Mouse (Mus musculus) left cerebral cortex, adult 2 months (tissue): ENCODE data around the gene Rasgrp2. TPM values are rescaled to one million over a fixed set of nuclear protein-coding genes. Genes with fewer than 3 reads are reported as not detected.

Source experiments
- DNase-seq, 2 experiments: peaks; one replicate each; pipeline ENCODE4 v3.0.0; 2021 to 2022; ENCODE audit warnings: low spot score in 2 of 2, mixed read lengths in 1 of 2; ENCODE audit errors: extremely low spot score in 1 of 2
- H3K27ac ChIP-seq: fragments of 200-600 bp; 2 replicates; pipeline ENCODE4 v1.8.1; 2022
- H3K4me3 ChIP-seq: fragments of 200-600 bp; 2 replicates; pipeline ENCODE4 v1.8.1; 2022
- CTCF ChIP-seq: fragments of 200-600 bp; IDR thresholded peaks from 2 replicates; pipeline ENCODE4 v1.8.1; 2022; ENCODE audit warnings: antibody characterized with exemption, mild to moderate bottlenecking, moderate library complexity
- intact Hi-C: fragments of 180-260 bp; cut with DNase I; formaldehyde crosslinking; loops from one replicate; pipeline ENCODE4 v1.15.1; 2025
- total RNA-seq, 2 experiments: library from RNA; stranded (reverse); gene quantifications; 2 replicates each; pipeline ENCODE4 v1.2.3; 2021

Rasgrp2 gene
- total RNA-seq, 2 experiments from 2014 or later = 61.1 to 72.2 TPM

DNA sequence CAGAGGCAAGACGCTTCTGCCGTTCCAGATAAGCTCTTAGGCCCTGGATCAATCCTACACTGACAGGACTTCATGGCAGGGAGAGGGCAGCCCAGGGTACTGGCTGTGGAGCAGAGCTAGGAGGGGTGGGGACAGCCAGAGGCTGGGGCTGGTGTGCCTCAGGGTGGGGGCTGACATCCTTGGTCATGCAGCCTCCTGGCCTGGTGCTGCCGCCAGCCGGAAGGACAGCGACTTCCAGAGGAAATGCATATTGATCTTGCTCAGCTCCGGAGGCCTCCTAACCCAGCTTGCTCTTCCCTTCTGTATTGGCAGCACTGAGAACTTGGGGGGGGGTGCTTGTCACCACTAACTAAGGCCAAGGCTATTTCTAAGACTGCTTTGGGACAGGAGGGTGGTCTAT is 16.3 kb downstream of the Rasgrp2 start:
- intact Hi-C loops = no loop called here
- DNase-seq = no peak
- no peak overlapping the region for H3K27ac ChIP-seq
- H3K4me3 ChIP-seq = no peak overlapping the region
- no peak for TF ChIP-seq CTCF

DNA sequence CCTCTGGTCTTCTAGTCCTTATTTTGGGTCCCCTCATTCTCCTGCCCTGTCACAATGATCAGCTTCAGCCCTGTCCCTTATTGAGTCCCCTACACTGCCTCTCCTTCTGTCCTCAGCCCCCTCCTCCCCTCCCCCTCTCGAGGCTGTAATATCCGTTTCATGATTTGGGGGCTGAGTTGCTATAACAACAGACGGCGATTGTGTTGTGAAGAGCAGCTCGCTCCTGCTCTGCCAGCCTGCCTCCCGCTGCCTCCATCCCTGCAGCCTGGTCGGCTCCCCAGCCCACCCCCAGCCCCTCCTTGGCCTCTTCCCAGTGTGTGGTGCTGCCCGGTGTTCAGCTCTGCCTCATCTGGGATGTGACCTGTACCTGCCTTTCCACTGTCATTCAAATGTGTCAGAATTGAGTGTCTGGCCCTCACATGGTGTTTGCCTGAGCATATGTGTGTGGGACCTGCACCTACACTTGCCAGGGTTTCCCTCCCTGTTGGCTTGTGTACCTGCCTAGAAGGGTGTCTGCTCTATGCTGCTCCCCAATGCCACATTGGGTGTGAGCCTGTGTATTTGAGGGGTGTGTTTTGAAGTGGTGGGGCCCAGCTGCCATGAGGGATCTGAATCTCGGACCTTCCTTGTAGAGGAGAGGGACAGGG is 17.1 kb downstream of the Rasgrp2 start:
- intact Hi-C loops = no loop called here
- no peak for DNase-seq
- no peak overlapping the region for H3K27ac ChIP-seq

DNA sequence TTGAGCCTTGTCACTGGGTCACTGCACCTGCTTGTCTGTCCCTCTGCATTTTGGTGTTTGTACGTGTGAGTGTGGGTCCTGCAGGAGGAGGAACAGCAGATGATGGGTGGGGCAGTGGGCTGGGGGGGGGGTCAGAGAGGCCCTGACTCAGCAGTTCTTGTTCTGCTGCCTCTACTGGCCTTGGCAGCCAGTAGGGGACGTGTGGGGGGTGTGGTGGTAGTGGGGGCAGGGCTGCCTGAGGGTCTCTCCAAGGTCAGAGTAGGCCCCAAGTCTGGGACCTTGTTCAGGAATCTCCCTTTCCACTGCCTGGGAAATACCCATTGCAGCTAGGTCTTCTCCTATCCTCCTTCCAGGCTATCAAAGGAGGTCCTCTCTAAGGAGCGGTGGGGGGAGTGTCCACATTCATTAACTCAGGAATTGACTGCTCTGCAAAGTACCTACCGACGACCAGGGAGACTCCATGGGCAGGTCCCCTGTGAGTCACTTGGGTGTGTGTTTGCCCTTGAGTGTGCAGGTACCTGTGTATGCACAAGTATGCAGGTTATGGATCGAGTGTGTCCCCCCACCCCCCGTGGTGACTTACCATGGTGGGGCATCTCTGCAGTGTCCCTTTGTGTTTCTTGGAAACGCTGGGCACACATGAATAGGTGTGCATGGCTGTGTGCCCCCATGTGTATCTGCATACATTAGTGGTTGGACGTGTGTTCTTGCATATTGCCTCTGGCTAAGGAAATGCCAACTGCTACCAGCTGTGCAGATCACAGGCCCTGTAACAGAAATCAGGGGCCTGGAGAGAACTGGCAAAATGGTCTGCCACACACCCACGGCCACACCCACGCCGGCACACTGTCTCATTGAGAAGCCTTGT is 18.0 kb downstream of the Rasgrp2 start:
- DNase-seq = no peak

More for the DNA sequence above, 17.1 kb downstream of the Rasgrp2 start:
- TF ChIP-seq CTCF = no peak
- no peak overlapping the region for H3K4me3 ChIP-seq

DNA sequence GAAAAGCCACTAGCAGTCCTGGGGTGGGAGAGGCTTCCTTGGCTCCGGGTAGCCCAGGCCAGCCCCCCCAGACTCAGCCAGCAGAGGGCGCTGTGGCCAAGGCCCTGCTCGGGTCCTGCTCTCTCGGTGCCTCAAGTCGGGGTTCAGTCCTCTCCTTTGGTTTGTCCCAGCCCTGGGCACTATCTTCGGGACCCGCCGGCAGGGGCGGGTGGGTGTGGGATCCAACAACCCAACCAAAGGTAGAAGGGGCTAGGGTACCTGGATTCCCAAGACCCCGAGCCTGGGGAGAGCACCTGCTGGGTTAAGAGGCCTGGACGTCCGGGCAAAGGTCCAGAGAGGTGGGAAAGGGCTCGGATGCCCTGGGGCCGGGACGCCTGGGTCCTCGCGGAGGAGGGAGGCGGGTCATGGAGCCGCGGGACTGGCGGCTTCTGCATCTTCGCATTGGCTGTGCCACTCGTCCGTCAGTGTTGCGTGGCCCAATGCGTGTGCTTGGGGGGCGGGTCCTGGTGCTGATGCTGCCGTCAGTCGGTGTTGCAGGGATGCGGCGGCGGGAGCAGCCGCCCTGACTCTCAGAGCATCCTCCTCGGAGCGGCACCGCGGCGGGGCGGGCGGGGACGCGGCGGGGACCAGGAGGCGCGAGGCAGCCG is 19.2 kb downstream of the Rasgrp2 start, which contains the start of gene Nrxn2:
Gene Nrxn2 (plus strand): TSS at position 499 of the 647 bp plus-strand sequence.
- peak within 1 kb of the TSS; percentile 63 for H3K4me3 ChIP-seq
- peak; percentile 93 to 95 for DNase-seq
- peak within 1 kb of the TSS; percentile 93 for H3K27ac ChIP-seq
- TF ChIP-seq CTCF = peak; percentile 98
- intact Hi-C loops = loop anchor here (1.0 kb wide), 1 partner anchor 34 kb away; no protein-coding TSS in a partner anchor

More for the DNA sequence above, 18.0 kb downstream of the Rasgrp2 start:
- TF ChIP-seq CTCF = no peak
- intact Hi-C loops = no loop called here
- Histone ChIP-seq H3K27ac (no peak overlapping the region), H3K4me3 (no peak overlapping the region)

DNA sequence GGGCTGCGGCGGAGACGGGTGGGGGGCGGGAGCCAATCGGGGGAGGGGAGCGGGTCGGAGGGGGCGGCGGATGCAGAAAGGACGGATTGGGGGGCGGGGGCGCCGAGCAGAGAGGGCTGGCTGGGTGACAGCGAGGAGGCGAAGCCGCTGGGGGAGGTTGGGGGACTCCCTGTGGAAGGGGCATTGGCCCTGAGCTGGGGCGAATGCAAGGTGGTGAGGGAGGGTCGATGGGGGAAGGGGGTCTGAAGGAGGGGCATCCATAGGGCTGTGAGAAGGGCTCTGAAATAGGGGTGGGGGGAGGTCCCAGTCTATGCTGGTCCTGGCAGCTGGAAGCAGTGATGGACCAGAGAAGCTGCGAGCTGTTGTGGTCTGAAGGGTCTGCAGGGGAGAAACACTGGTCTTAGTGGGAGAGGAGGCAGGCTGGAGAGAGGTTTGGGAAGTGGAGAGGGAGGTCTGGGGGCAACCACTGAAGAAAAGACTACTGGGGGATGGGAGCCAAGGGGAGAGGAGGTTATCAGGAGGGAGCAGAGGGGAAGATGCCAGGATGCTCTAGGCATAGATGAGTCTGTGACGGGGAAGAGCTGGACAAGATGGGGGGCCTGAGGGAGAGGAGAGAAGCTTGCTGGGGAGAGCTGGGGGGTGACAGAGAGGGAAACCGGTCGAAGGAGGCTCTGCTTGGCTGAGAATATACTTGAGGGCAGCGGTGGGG is 20.0 kb downstream of the Rasgrp2 start:
- peak overlapping the region; percentile 93 for H3K27ac ChIP-seq
- H3K4me3 ChIP-seq = peak overlapping the region; percentile 63
- DNase-seq = no peak
- no peak for TF ChIP-seq CTCF
- intact Hi-C loops = loop anchor here (1.0 kb wide), 1 partner anchor 33 kb away; no protein-coding TSS in a partner anchor

DNA sequence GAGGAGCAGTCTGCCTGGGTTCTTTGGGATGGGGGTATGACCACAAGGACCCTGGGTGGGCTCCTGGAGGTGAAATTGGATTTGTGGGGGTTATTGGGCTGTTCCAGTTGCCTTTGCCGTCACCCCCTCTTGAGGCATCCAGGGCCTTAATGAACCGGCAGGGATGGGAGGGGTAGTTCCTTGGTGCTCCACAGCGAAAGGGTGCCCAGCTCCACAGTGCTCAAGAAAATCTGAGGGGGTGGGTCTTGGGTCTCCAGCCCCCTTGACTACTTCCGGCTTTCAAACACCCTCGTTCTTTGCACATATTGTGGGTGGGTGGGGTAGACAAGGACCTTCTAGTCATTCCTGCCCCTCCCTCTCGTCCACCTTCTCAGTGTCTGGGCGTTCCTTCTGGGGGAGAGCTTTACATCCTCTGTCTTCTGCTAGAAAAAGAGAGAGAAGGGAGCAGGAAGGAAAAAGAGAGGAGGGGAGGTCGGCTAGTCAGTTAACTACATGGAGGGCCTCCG is 20.7 kb downstream of the Rasgrp2 start:
- DNase-seq = no peak
- intact Hi-C loops = loop anchor here (2.0 kb wide), 1 partner anchor 45 kb away; no protein-coding TSS in a partner anchor
- TF ChIP-seq CTCF = no peak
- H3K4me3 ChIP-seq = peak overlapping the region; percentile 63
- H3K27ac ChIP-seq = peak overlapping the region; percentile 93

DNA sequence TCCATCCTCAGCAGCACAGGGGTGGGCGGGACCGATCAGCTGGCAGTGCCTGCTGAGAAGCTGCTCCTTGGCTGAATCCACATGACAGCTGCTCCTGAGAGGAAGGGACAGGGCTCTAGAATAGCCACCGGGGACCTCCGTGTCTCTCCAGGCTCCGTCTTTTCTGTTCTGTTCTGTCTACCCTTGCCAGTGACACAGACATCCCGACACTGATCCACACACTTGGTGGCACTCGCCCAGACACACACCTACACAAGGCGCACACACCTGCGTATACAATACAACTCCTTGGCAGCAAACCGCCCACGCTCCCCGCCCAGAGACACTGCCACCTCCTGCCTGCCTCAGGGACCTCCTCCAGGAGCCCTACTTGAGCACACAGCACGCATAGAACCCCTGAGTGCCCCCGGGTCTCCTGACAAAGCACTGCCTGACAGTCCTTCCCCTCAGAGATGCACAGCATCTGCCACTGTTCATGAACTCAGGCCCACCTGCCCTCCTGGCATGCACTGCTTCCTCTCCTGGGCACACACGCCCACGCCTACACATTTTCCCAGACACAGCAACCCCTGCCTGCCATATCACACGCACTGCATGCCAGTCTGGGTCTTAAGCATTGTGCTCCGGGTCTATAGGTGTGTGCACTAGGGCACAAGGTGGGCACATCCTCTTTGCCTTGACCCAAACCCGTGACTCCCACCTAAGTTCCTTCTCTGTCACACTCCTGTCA is 21.5 kb downstream of the Rasgrp2 start:
- H3K4me3 ChIP-seq = peak overlapping the region; percentile 63
- intact Hi-C loops = loop anchor here (2.0 kb wide), 1 partner anchor 44 kb away; no protein-coding TSS in a partner anchor
- TF ChIP-seq CTCF = no peak
- DNase-seq = peak; percentile 64 to 74
- peak overlapping the region; percentile 40; the same call in 1 of the 2 replicates for H3K27ac ChIP-seq

DNA sequence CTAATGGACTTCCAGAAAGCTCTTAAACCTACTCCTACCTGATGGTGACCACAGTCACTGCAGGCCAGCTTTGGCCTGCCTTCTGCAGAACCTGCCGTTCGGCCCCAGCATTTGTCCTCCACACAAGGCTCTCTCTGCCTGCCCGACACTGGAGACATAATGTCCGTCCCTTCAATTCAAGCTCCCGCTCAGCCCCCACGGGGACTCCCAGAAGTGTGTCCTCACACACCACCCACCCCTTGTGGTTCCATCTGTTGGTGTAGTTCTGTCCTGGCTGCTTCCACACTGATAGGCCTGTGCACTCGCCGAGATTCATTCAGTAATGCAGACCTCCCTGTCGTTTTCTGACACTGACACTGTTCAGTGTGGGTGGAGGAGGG is 22.1 kb downstream of the Rasgrp2 start:
- peak; percentile 49 to 68 for DNase-seq
- peak overlapping the region; percentile 63 for H3K4me3 ChIP-seq
- intact Hi-C loops = loop anchor here (2.0 kb wide), 1 partner anchor 44 kb away; no protein-coding TSS in a partner anchor

DNA sequence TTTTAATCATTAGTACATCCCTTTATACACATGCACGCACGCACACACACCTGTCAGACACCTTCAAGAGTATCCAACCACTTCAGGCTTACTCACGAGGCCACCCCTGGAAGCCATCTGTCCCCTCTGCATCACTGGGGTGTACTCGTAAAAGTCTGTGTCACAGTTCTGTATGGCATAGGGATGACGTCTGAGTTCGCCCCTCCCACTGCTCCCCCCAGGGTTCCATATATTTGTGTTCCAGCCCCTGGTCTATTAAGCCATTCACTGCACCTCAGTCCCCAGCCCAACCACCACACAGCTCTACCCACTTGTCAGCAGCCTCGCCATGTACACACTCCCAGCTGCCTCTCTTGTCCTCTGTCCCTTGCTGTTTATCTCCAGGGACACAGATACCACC is 22.9 kb downstream of the Rasgrp2 start:
- no peak for DNase-seq
- TF ChIP-seq CTCF = no peak
- Histone ChIP-seq H3K27ac (no peak overlapping the region), H3K4me3 (no peak overlapping the region)
- intact Hi-C loops = no loop called here

More for the DNA sequence above, 22.1 kb downstream of the Rasgrp2 start:
- no peak for TF ChIP-seq CTCF
- no peak overlapping the region for H3K27ac ChIP-seq

DNA sequence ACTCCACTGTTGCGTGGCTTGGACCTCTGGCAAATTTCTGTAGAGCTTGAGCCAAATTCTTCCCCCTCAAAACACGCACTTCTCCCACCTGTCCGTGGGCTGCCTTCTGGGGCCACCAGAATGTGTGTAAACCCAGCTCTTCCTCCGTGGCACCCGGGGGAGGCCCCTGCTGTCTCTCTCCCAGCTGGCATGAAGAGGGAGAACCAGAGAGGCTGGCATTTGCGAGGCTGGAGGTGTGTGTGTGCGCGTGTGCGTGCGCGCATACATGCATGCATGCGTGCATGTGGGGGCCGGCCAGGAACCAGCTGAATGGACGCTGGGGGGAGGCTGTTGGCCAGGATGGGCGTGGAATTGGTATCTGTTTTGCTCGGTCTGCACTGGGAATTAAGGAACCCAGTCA is 24.1 kb downstream of the Rasgrp2 start:
- TF ChIP-seq CTCF = no peak
- no peak overlapping the region for H3K27ac ChIP-seq
- DNase-seq = peak in 1 of 2 experiments; percentile 77
- intact Hi-C loops = no loop called here
- no peak overlapping the region for H3K4me3 ChIP-seq
